Mouse (Mus musculus) spleen, adult 2 months (tissue): Measurements from ENCODE around the gene Sds.

Experiments used
- CTCF ChIP-seq: fragments of 200-500 bp; IDR thresholded peaks from 2 replicates; pipeline ENCODE4 v1.5.1; 2011; ENCODE audit warnings: mild to moderate bottlenecking, inconsistent platforms; ENCODE audit not compliant: insufficient read depth, insufficient read length, insufficient replicate concordance; ENCODE audit errors: extremely low read depth
- POLR2A ChIP-seq: fragments of 200-500 bp; IDR thresholded peaks from 2 replicates; pipeline ENCODE4 v1.6.1; 2011; ENCODE audit warnings: low read depth, low read length, inconsistent platforms

- no peak for TF ChIP-seq CTCF
- no peak for TF ChIP-seq POLR2A
These were observed 7.1 kb downstream of the Sds start for GRCm38 (mm10) chr5:120483399-120483798.
